Mouse (Mus musculus): ENCODE measurements around the gene Aoc3. TPM values are rescaled to one million over a fixed set of nuclear protein-coding genes. Genes with fewer than 3 reads are reported as not detected.

Aoc3 gene
- polyA plus RNA-seq, 1 experiment, result 0.07 TPM

- no peak overlapping the region for H3ac ChIP-seq (ENCODE audit: control insufficient read depth, insufficient read length, low read depth)
- no peak overlapping the region for H3K4me3 ChIP-seq (ENCODE audit: insufficient read depth, poor library complexity, severe bottlenecking)
- no peaks in the 10 kb centered on the region for H3K79me2 ChIP-seq (ENCODE audit: control insufficient read depth, insufficient read depth)
- no peaks in the 10 kb centered on the region for H3K79me3 ChIP-seq (ENCODE audit: low read depth)
- peaks cover 13% of the 10 kb centered on the region for H3K27me3 ChIP-seq (ENCODE audit: control insufficient read depth, insufficient read depth, insufficient read length)
- no peak for TF ChIP-seq CTCF (IDR thresholded peaks at IDR 0.05; ENCODE audit: control insufficient read depth, insufficient read depth, insufficient read length)
- no peak for TF ChIP-seq FOSL1 (IDR thresholded peaks at IDR 0.05; ENCODE audit: insufficient read depth, low read length, poor library complexity, severe bottlenecking)
- TF ChIP-seq MYOG (IDR thresholded peaks at IDR 0.05; ENCODE audit: control insufficient read depth, extremely low read depth, insufficient read length), result no peak
- no peak for TF ChIP-seq MAX (IDR thresholded peaks at IDR 0.05)
- no peak for TF ChIP-seq MYOD1 (IDR thresholded peaks at IDR 0.05; ENCODE audit: control insufficient read depth, insufficient read length, low read depth)
- no peak for TF ChIP-seq CEBPB (IDR thresholded peaks at IDR 0.05; ENCODE audit: low read depth)
- no peak for TF ChIP-seq USF1 (IDR thresholded peaks at IDR 0.05; ENCODE audit: low read depth)
- H3K36me3 ChIP-seq (ENCODE audit: control insufficient read depth, insufficient read depth), result no peaks in the 10 kb centered on the region
These were observed 21.3 kb downstream of the Aoc3 start for GRCm38 (mm10) chr11:101351721-101352111.

GRCm38 (mm10) chr11:101353436-101353835 lies 23.0 kb downstream of the Aoc3 start:
- Histone ChIP-seq H3K79me2 (ENCODE audit: control insufficient read depth, insufficient read depth) (no peaks in the 10 kb centered on the region), H3K79me3 (ENCODE audit: low read depth) (no peaks in the 10 kb centered on the region), H3K36me3 (ENCODE audit: control insufficient read depth, insufficient read depth) (no peaks in the 10 kb centered on the region), H3K4me3 (ENCODE audit: insufficient read depth, poor library complexity, severe bottlenecking) (no peak overlapping the region), H3K27me3 (ENCODE audit: control insufficient read depth, insufficient read depth, insufficient read length) (peaks cover 13% of the 10 kb centered on the region), H3ac (ENCODE audit: control insufficient read depth, insufficient read length, low read depth) (no peak overlapping the region)
- TF ChIP-seq CEBPB (IDR thresholded peaks at IDR 0.05; ENCODE audit: low read depth) (no peak), MYOG (IDR thresholded peaks at IDR 0.05; ENCODE audit: control insufficient read depth, extremely low read depth, insufficient read length) (no peak), MAX (IDR thresholded peaks at IDR 0.05) (no peak), CTCF (IDR thresholded peaks at IDR 0.05; ENCODE audit: control insufficient read depth, insufficient read depth, insufficient read length) (no peak), FOSL1 (IDR thresholded peaks at IDR 0.05; ENCODE audit: insufficient read depth, low read length, poor library complexity, severe bottlenecking) (no peak), USF1 (IDR thresholded peaks at IDR 0.05; ENCODE audit: low read depth) (no peak), MYOD1 (IDR thresholded peaks at IDR 0.05; ENCODE audit: control insufficient read depth, insufficient read length, low read depth) (no peak)

- TF ChIP-seq USF1 (IDR thresholded peaks at IDR 0.05; ENCODE audit: low read depth) (no peak), MYOG (IDR thresholded peaks at IDR 0.05; ENCODE audit: control insufficient read depth, extremely low read depth, insufficient read length) (no peak), CTCF (IDR thresholded peaks at IDR 0.05; ENCODE audit: control insufficient read depth, insufficient read depth, insufficient read length) (no peak), FOSL1 (IDR thresholded peaks at IDR 0.05; ENCODE audit: insufficient read depth, low read length, poor library complexity, severe bottlenecking) (no peak), CEBPB (IDR thresholded peaks at IDR 0.05; ENCODE audit: low read depth) (no peak), MYOD1 (IDR thresholded peaks at IDR 0.05; ENCODE audit: control insufficient read depth, insufficient read length, low read depth) (no peak), MAX (IDR thresholded peaks at IDR 0.05) (no peak)
- Histone ChIP-seq H3K79me2 (ENCODE audit: control insufficient read depth, insufficient read depth) (no peaks in the 10 kb centered on the region), H3K27me3 (ENCODE audit: control insufficient read depth, insufficient read depth, insufficient read length) (peaks cover 13% of the 10 kb centered on the region), H3K36me3 (ENCODE audit: control insufficient read depth, insufficient read depth) (no peaks in the 10 kb centered on the region), H3ac (ENCODE audit: control insufficient read depth, insufficient read length, low read depth) (no peak overlapping the region), H3K79me3 (ENCODE audit: low read depth) (no peaks in the 10 kb centered on the region), H3K4me3 (ENCODE audit: insufficient read depth, poor library complexity, severe bottlenecking) (no peak overlapping the region)
These were observed 24.1 kb downstream of the Aoc3 start for GRCm38 (mm10) chr11:101354438-101355010.

- Histone ChIP-seq H3K79me3 (ENCODE audit: low read depth) (no peaks in the 10 kb centered on the region), H3K4me3 (ENCODE audit: insufficient read depth, poor library complexity, severe bottlenecking) (no peak overlapping the region), H3K79me2 (ENCODE audit: control insufficient read depth, insufficient read depth) (no peaks in the 10 kb centered on the region), H3K27me3 (ENCODE audit: control insufficient read depth, insufficient read depth, insufficient read length) (peaks cover 17% of the 10 kb centered on the region), H3K36me3 (ENCODE audit: control insufficient read depth, insufficient read depth) (no peaks in the 10 kb centered on the region), H3ac (ENCODE audit: control insufficient read depth, insufficient read length, low read depth) (no peak overlapping the region)
- no peak for TF ChIP-seq MYOD1 (IDR thresholded peaks at IDR 0.05; ENCODE audit: control insufficient read depth, insufficient read length, low read depth)
- TF ChIP-seq FOSL1 (IDR thresholded peaks at IDR 0.05; ENCODE audit: insufficient read depth, low read length, poor library complexity, severe bottlenecking), result no peak
- TF ChIP-seq USF1 (IDR thresholded peaks at IDR 0.05; ENCODE audit: low read depth), result no peak
- TF ChIP-seq MAX (IDR thresholded peaks at IDR 0.05), result no peak
- TF ChIP-seq MYOG (IDR thresholded peaks at IDR 0.05; ENCODE audit: control insufficient read depth, extremely low read depth, insufficient read length), result no peak
- TF ChIP-seq CEBPB (IDR thresholded peaks at IDR 0.05; ENCODE audit: low read depth), result no peak
These were observed 25.5 kb downstream of the Aoc3 start for GRCm38 (mm10) chr11:101355916-101356315.

- no peak overlapping the region for H3K4me3 ChIP-seq (ENCODE audit: insufficient read depth, poor library complexity, severe bottlenecking)
- H3K36me3 ChIP-seq (ENCODE audit: control insufficient read depth, insufficient read depth), result no peaks in the 10 kb centered on the region
- peaks cover 15% of the 10 kb centered on the region for H3K27me3 ChIP-seq (ENCODE audit: control insufficient read depth, insufficient read depth, insufficient read length)
- no peak overlapping the region for H3ac ChIP-seq (ENCODE audit: control insufficient read depth, insufficient read length, low read depth)
- TF ChIP-seq CTCF (IDR thresholded peaks at IDR 0.05; ENCODE audit: control insufficient read depth, insufficient read depth, insufficient read length) (no peak), MYOD1 (IDR thresholded peaks at IDR 0.05; ENCODE audit: control insufficient read depth, insufficient read length, low read depth) (no peak), MYOG (IDR thresholded peaks at IDR 0.05; ENCODE audit: control insufficient read depth, extremely low read depth, insufficient read length) (no peak), FOSL1 (IDR thresholded peaks at IDR 0.05; ENCODE audit: insufficient read depth, low read length, poor library complexity, severe bottlenecking) (no peak), CEBPB (IDR thresholded peaks at IDR 0.05; ENCODE audit: low read depth) (no peak), USF1 (IDR thresholded peaks at IDR 0.05; ENCODE audit: low read depth) (no peak), MAX (IDR thresholded peaks at IDR 0.05) (no peak)
- no peaks in the 10 kb centered on the region for H3K79me3 ChIP-seq (ENCODE audit: low read depth)
- H3K79me2 ChIP-seq (ENCODE audit: control insufficient read depth, insufficient read depth), result no peaks in the 10 kb centered on the region
These were observed 27.2 kb downstream of the Aoc3 start for GRCm38 (mm10) chr11:101357505-101358182.

Measured in C2C12 (cell line).